Mouse (Mus musculus): ENCODE results near the gene Vps9d1. TPM values are rescaled to one million over a fixed set of nuclear protein-coding genes. Genes with fewer than 3 reads are reported as not detected.

Gene Vps9d1
- polyA plus RNA-seq, 1 experiment from 2014 or later = 39.3 TPM

DNA sequence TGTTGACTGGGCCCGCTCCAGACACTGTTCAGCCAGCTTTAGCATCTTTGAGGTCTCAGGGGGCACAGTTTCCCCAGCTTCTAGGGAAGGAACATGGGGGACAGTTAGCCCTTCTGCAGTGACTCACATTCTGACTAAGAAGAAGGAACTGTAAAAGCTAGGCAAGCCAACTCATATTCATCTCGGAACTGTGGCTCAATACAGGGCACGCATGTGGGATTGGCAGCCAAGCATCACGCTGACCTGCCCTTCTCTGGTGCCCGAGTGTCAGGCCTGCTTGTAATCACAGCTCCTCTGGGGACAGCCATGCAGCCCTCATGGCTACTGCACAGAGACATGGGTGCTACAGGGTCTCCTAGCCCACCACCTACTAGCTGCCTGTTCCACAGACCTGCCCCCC, 3.2 kb downstream of the Vps9d1 start:
- peaks cover 57% of the 10 kb centered on the region for H3K36me3 ChIP-seq
- no peak overlapping the region for H3K27ac ChIP-seq (replicated peaks)
- no peaks in the 10 kb centered on the region for H3K27me3 ChIP-seq
- no peak overlapping the region for H3K9ac ChIP-seq (replicated peaks)
- H3K4me1 ChIP-seq = peaks cover 24% of the 10 kb centered on the region
- 98% methylated on average over 5 of the region's 5 CpGs for WGBS
- H3K4me2 ChIP-seq (replicated peaks) = no peak overlapping the region
- H3K4me3 ChIP-seq = no peak overlapping the region
- ATAC-seq (ENCODE audit: low FRiP score, low read depth) = no peak
- H3K9me3 ChIP-seq = no peaks in the 10 kb centered on the region

DNA sequence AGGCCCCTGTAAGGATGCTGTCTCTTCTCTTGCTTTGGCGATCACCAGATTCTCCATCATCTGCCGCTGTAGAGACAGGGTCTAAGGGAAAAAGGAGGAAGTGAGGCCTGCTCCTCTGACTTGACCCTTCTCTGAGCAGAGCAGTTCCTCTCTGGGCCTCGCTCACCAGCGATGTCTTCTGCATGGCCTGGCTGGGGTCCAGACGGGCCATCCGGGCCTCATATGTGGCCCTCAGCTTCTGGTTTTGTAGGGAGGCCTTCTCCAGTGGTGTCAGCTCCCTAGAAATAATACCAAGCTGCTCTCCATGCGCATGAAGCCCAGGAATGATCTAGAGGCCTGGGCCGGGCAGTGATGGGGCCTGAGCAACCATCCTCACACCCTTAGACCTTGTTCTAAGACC, 5.6 kb downstream of the Vps9d1 start:
- H3K27me3 ChIP-seq = no peaks in the 10 kb centered on the region
- H3K9ac ChIP-seq (replicated peaks) = no peak overlapping the region
- ATAC-seq (ENCODE audit: low FRiP score, low read depth) = no peak
- H3K4me1 ChIP-seq = peaks cover 10% of the 10 kb centered on the region
- H3K4me2 ChIP-seq (replicated peaks) = no peak overlapping the region
- WGBS = 92% methylated on average over 8 of the region's 8 CpGs
- peaks cover 78% of the 10 kb centered on the region for H3K36me3 ChIP-seq
- H3K9me3 ChIP-seq = no peaks in the 10 kb centered on the region
- H3K27ac ChIP-seq (replicated peaks) = no peak overlapping the region
- no peak overlapping the region for H3K4me3 ChIP-seq

DNA sequence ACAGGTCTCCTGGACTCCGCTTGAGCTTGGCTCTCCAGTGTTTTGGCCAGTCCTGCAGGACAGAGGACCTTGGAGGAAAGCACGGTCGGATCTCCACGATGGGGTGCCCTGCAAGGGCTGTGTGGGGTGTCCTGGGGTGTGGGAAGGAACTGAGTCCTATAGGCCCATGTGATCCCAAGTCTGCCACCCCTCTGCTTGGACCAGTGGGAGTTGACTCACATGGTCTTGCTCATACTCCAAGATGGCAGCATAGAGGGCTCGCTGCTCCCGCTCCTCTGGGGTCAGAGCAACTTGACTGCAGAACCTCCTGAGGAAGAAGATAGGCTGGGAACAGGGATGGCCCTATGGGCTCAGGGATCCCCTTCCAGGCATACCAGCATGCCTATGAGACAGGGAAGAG, 6.4 kb downstream of the Vps9d1 start:
- WGBS = 94% methylated on average over 6 of the region's 6 CpGs
- Histone ChIP-seq H3K4me1 (peaks cover 3% of the 10 kb centered on the region), H3K36me3 (peaks cover 86% of the 10 kb centered on the region), H3K27ac (replicated peaks) (no peak overlapping the region), H3K4me3 (no peak overlapping the region), H3K9me3 (no peaks in the 10 kb centered on the region), H3K9ac (replicated peaks) (no peak overlapping the region), H3K4me2 (replicated peaks) (no peak overlapping the region), H3K27me3 (no peaks in the 10 kb centered on the region)
- no peak for ATAC-seq (ENCODE audit: low FRiP score, low read depth)

DNA sequence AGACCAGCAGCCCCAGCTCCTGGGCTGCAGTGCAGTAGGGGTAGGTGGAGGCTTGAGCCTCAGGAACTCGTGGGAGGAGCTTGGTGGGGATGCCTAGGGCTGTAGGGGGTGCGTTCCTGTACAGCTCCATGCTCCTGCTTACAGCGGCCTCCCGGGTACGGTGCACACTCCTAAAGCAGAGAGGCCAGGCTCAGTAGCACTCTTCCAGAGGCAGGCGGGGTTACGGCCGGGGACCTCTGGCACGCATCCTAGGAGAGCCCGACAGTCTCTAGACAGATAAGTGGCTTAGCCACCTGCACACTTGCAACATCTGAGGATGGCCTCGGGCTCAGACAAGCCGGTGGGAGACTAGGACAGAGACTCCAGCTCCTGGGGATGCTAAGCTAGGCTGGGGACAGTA, 8.6 kb downstream of the Vps9d1 start:
- no peaks in the 10 kb centered on the region for H3K27me3 ChIP-seq
- H3K9me3 ChIP-seq = no peaks in the 10 kb centered on the region
- no peak for ATAC-seq (ENCODE audit: low FRiP score, low read depth)
- 90% methylated on average over 12 of the region's 12 CpGs for WGBS
- no peak overlapping the region for H3K9ac ChIP-seq (replicated peaks)
- no peak overlapping the region for H3K4me2 ChIP-seq (replicated peaks)
- no peak overlapping the region for H3K27ac ChIP-seq (replicated peaks)
- peaks cover 90% of the 10 kb centered on the region for H3K36me3 ChIP-seq
- no peaks in the 10 kb centered on the region for H3K4me1 ChIP-seq
- no peak overlapping the region for H3K4me3 ChIP-seq

DNA sequence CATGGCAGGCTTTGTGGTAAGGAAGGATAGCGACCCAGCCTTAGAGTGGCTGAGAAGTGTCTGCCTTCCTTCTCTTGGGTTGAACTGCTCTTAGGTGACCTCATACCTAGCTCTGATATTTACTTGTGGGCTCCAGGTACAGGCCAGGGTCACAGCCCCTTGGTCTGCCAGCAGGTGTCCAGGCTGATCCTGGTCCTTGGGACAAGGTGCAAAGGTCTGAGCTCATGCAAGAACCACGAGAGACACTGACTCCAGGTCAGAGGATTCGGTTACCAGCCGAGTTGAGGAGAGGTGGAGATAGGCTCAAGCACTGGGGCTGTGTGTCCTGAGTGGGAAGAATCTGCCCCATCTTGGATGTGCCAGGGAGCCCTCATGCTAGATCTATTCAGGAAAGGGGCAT, 9.8 kb downstream of the Vps9d1 start:
- Histone ChIP-seq H3K27me3 (no peaks in the 10 kb centered on the region), H3K4me3 (no peak overlapping the region), H3K4me1 (no peaks in the 10 kb centered on the region), H3K27ac (replicated peaks) (no peak overlapping the region), H3K4me2 (replicated peaks) (no peak overlapping the region), H3K9me3 (no peaks in the 10 kb centered on the region), H3K36me3 (peaks cover 80% of the 10 kb centered on the region), H3K9ac (replicated peaks) (no peak overlapping the region)
- over 99% methylated on average over 4 of the region's 4 CpGs for WGBS
- no peak for ATAC-seq (ENCODE audit: low FRiP score, low read depth)

DNA sequence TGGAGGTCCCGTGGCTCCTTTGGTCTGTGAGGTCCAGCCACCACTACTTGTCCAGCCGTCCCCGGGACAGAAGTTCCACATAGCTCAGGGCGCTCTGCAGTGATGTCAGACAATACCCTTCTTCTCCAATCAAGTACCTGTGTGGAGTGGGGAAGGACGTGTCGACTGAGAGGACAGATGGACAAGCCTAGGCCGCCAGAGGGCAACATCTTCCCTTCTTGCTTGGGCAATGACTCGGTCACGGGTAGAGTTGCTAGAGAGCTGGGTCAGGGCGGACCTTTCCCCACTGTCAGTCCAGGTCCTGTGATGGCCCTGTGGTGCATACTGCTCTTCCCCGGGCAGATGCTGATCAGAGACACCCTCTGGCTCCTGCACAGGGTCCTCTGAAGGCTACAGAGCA, 11.1 kb downstream of the Vps9d1 start:
- H3K9ac ChIP-seq (replicated peaks) = no peak overlapping the region
- no peak for ATAC-seq (ENCODE audit: low FRiP score, low read depth)
- H3K36me3 ChIP-seq = peaks cover 67% of the 10 kb centered on the region
- no peak overlapping the region for H3K4me2 ChIP-seq (replicated peaks)
- H3K27me3 ChIP-seq = no peaks in the 10 kb centered on the region; the same call in 1 of the 2 replicates
- WGBS = 67% methylated on average over 11 of the region's 11 CpGs
- no peaks in the 10 kb centered on the region for H3K9me3 ChIP-seq
- no peak overlapping the region for H3K27ac ChIP-seq (replicated peaks)
- H3K4me1 ChIP-seq = no peaks in the 10 kb centered on the region
- no peak overlapping the region for H3K4me3 ChIP-seq

DNA sequence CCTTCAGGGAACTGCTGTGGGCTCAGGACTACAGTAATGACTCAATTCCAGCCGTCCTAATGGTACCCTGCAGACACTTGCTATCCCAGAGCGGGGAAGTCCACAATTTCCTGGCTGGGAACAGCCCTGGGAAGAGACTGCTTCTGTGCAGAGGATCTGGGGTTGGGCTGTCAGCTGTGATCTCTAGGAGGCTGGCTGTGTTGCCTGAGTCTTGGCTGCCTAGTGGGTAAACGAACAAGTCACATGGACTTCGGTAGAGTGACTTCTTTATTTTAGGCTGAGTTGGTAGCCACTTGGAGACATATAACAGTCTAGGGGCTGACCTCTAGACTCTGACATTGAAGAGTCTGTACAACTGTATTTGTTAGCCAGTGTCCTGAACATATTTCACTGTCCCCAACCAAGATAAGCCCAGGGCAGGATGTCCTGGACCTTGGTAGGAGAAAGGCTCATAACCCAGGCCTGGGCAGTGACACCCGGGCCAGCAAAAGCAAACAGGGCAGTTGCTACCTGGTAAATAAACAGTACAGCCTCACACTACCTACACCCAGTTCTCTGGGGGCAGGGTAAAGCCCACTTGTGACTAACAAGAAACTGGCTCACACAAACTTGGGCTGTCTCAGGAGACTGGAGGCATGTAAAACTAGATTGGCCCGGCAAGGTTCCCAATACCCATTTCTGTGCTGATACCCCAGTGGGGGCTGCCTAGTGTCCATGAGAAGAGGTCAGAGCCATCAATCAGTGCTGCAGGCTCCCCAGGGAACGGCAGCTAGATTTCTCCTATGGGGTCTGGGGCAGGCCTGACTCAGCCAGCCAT, 11.8 kb downstream of the Vps9d1 start:
- no peaks in the 10 kb centered on the region for H3K4me1 ChIP-seq
- peaks cover 59% of the 10 kb centered on the region for H3K36me3 ChIP-seq
- no peaks in the 10 kb centered on the region for H3K9me3 ChIP-seq
- 93% methylated on average over 7 of the region's 7 CpGs for WGBS
- no peak overlapping the region for H3K9ac ChIP-seq (replicated peaks)
- H3K27me3 ChIP-seq = no peaks in the 10 kb centered on the region; the same call in 1 of the 2 replicates
- no peak overlapping the region for H3K4me2 ChIP-seq (replicated peaks)
- no peak overlapping the region for H3K4me3 ChIP-seq
- ATAC-seq (ENCODE audit: low FRiP score, low read depth) = no peak
- H3K27ac ChIP-seq (replicated peaks) = no peak overlapping the region

DNA sequence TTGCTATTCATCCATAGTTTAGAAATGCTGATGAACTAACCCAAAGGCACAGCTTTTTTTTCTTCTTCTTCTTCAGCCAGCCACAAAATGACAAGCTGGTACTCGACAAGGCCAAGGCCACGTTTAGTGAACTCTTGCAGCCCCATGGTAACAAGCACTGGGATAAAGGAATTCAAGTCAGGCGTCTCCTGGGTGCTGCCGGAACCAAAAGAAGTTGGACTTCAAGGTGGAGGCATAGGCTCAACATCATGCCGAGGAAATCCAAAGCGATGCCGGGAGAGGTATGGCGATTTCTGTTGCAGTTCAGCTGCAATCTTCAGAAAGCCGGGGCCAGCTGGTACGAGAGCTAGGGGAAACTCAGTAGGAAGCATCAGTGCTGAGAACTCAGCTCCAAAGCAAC, 14.8 kb downstream of the Vps9d1 start:
- Histone ChIP-seq H3K4me1 (peaks cover 21% of the 10 kb centered on the region), H3K36me3 (peaks cover 30% of the 10 kb centered on the region), H3K27ac (replicated peaks) (no peak overlapping the region), H3K4me3 (no peak overlapping the region), H3K27me3 (peaks cover 24% of the 10 kb centered on the region), H3K9ac (replicated peaks) (no peak overlapping the region), H3K4me2 (replicated peaks) (no peak overlapping the region), H3K9me3 (no peaks in the 10 kb centered on the region)
- ATAC-seq (ENCODE audit: low FRiP score, low read depth) = no peak
- 84% methylated on average over 10 of the region's 10 CpGs for WGBS

DNA sequence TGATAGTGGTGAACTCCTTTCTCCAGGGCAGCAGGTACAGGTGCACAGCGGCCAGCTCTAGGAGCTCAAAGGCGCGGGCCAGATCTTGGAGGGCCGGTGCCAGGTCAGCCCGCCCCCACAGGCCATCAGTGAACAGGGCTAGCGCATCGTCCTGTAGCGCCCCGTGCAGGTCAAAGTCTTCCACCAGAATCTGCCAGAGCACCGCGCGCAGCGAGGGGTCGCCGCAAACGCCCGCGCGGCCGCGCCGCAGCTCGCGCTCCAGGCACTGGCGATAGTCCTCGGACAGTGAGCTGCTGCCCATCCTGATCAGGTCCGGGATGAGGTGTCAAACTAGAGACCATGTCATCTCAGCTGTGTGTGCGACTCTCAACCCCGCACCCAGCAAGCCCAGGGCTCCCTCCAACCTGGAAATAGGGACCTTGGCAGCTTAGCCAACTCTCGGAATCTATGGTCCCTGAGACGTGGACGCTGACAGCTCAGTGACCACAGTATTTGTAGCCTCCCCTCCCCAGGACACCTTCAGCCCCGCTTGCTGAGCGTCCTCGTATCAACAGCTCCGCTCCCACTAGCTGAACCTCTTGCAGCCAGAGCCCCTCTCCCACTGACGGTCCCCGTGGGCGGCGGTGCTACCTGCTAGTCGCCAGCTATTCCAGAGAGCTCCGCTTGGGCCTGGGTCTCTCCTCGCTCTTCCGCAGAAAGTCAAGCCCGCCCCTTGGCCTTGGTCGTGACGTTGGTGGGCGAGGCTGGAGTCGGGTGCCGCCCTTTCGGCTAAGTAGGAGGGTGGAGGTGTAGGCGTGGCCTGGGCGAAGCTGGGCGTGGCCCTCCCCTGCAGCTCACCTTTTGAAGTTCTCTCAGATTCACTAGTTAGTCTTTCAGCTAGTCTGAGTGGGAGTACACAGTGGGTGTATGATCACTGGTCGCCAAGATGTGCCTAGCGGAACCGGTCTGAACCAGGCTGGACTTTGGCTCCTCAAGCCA, 18.3 kb downstream of the Vps9d1 start, which contains the start of gene Spata2l:
Spata2l (minus strand) TSS at position 714 of the 978 bp plus-strand sequence.
- Histone ChIP-seq H3K4me1 (peaks cover 22% of the 10 kb centered on the region), H3K27ac (replicated peaks) (no peak within 1 kb of the TSS)

DNA sequence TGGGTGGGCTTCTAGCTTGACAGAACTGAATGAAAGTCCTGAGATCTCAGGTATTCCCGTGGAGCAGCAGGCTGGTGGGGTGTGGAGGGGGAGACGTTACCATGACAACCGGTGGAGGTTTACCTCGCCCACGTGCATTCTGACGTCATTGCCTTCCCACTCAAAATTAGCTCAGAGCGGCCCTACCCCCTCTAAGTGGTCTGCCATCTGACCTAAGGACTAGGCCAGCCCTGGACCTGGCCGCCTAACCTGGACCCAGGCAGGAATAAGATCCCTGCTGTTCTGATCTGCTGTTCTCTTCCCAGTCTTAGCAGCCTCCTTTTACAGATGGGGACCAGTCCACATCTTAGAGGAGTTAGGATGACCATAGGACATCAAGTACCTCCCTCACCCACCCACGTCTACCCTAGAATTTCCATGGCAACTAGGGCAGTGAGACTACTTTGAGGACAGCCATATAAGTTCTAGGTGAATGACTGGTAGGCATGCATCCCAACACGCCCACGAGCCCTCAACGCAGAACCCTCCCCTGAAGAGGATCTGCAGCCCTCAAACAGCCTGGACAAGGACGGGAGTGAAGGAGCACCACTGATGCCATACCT, 19.1 kb downstream of the Vps9d1 start:
- peak overlapping the region; percentile 46 for H3K4me3 ChIP-seq
- no peak for ATAC-seq (ENCODE audit: low FRiP score, low read depth)
- peaks cover 42% of the 10 kb centered on the region for H3K27me3 ChIP-seq
- 41% methylated on average over 13 of the region's 13 CpGs for WGBS
- H3K4me1 ChIP-seq = peaks cover 22% of the 10 kb centered on the region
- H3K4me2 ChIP-seq (replicated peaks) = peak overlapping the region; percentile 82
- H3K36me3 ChIP-seq = no peaks in the 10 kb centered on the region
- peak overlapping the region; percentile 59 for H3K9ac ChIP-seq (replicated peaks)
- no peak overlapping the region for H3K27ac ChIP-seq (replicated peaks)
- no peaks in the 10 kb centered on the region for H3K9me3 ChIP-seq

More for the DNA sequence above, 18.3 kb downstream of the Vps9d1 start, which contains the start of gene Spata2l:
- ATAC-seq (ENCODE audit: low FRiP score, low read depth) = peak; percentile 75
- WGBS = 2% methylated on average over 57 of the region's 57 CpGs
- Histone ChIP-seq H3K27me3 (peaks cover 42% of the 10 kb centered on the region), H3K9me3 (no peaks in the 10 kb centered on the region), H3K4me2 (replicated peaks) (peak within 1 kb of the TSS; percentile 82), H3K9ac (replicated peaks) (peak within 1 kb of the TSS; percentile 59), H3K4me3 (peak within 1 kb of the TSS; percentile 46), H3K36me3 (no peaks in the 10 kb centered on the region)

DNA sequence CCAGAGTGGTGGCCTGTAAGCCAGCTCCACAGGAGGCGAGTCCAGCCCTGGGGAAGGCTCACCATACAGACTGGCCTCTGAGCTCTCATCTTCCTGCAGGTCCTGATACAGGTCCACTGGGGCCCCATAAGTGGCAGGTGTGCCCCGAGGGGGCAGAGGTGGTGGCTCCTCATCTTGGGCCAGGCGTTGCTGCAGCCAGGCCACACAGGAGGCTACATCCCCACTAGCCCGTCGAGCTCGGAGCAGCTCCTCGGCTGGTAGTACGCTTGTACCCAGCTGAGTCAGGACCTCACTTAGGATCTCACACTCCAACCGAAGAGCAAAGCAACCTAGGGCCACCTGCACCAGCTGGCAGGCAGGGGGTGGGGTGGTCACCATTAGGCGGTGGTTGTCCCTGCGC, 20.4 kb downstream of the Vps9d1 start:
- peaks cover 42% of the 10 kb centered on the region for H3K27me3 ChIP-seq
- H3K4me2 ChIP-seq (replicated peaks) = no peak overlapping the region
- H3K27ac ChIP-seq (replicated peaks) = no peak overlapping the region
- H3K36me3 ChIP-seq = peaks cover 7% of the 10 kb centered on the region
- WGBS = 81% methylated on average over 11 of the region's 11 CpGs
- no peak for ATAC-seq (ENCODE audit: low FRiP score, low read depth)
- no peak overlapping the region for H3K9ac ChIP-seq (replicated peaks)
- H3K9me3 ChIP-seq = no peaks in the 10 kb centered on the region
- H3K4me3 ChIP-seq = no peak overlapping the region
- peaks cover 22% of the 10 kb centered on the region for H3K4me1 ChIP-seq

Data from midbrain, embryonic 12.5 days (tissue).